Mouse (Mus musculus) kidney, postnatal 10 days (tissue): ENCODE data around the gene 3110001I22Rik.
"Not testable (repeated sequence)": the region's sequence is repeated elsewhere in the genome, so short reads cannot be mapped to it uniquely, and the experiment has no call there.

Source experiments
- DNase-seq: peaks from one replicate; pipeline ENCODE4 v3.0.0; 2021; ENCODE audit warnings: mixed read lengths

3110001I22Rik gene

GRCm38 (mm10) chr16:13671685-13672385 is at the start of gene 3110001I22Rik, which contains the start of gene Bfar:
TSS of gene 3110001I22Rik (plus strand) at chr16:13671929.
TSS of gene Bfar (plus strand) at chr16:13671858.
- DNase-seq: peak; percentile 95

GRCm38 (mm10) chr16:13628345-13628744 is 43.4 kb upstream of the 3110001I22Rik start:
- peak; percentile 20 for DNase-seq

- DNase-seq: not testable (repeated sequence)
These were observed 33.5 kb upstream of the 3110001I22Rik start for GRCm38 (mm10) chr16:13638198-13638597.

DNA sequence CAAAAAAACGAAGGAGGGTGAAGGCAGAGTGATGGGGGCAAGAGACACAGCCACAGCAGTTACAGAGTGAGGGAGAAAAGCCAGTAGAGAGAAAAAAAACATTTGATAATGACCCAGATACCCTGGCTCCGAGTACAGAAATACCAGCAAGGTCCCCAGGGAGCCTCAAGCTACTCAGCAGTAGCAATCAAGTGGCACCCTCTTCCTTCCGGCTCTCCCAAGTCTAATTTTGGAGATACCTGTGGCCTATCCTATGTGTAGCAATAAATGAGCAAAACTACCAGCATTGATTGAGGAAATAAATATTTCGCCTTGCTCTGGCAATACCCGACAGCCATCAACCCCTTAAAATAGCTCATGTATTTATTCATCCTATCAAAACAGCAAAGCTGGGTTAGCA is 32.2 kb upstream of the 3110001I22Rik start:
- DNase-seq: no peak

- peak; percentile 32 for DNase-seq
These were observed 31.7 kb upstream of the 3110001I22Rik start for GRCm38 (mm10) chr16:13640064-13640463.

DNA sequence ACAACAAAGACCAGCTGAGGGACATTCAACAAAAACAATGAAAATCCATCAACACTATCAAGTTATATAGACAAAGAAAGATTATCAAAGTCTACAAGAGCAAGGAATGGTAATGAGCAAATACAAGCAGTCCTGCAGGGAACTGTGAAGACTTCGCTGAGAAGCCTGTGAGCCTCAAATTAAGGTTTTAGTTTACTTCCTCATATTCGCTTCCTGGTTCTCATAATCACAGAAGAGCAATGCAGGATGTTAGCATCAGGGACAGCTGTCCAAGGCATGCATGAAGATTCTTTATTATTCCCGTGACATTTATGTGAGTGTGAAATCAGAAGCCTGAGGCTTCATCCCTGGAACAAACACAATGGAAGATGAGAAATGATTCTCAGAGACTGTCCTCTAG is 27.3 kb upstream of the 3110001I22Rik start:
- DNase-seq: no peak

- DNase-seq: no peak
These were observed 25.8 kb upstream of the 3110001I22Rik start for GRCm38 (mm10) chr16:13645930-13646329.

- DNase-seq: no peak
These were observed 12.8 kb upstream of the 3110001I22Rik start for GRCm38 (mm10) chr16:13658886-13659285.

DNA sequence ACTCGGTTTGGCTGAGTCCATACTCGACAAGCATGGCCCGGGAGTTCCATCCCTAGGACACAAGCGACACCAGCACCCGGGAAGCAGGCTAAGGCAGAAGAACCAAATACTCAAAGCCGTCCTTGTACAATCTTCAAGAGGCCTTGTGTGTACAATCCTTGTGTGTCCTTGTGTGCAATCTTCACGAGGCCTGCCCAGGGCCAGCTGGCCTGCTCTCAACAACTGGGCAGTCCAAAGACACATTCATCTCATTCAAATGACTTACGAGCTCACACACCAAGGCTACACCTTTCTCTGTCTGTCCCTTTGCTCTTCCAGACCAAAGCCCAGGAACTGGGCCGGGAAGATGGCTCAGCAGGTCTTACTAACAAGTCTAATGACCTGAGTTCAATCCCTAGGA is 11.0 kb upstream of the 3110001I22Rik start:
- no peak for DNase-seq

DNA sequence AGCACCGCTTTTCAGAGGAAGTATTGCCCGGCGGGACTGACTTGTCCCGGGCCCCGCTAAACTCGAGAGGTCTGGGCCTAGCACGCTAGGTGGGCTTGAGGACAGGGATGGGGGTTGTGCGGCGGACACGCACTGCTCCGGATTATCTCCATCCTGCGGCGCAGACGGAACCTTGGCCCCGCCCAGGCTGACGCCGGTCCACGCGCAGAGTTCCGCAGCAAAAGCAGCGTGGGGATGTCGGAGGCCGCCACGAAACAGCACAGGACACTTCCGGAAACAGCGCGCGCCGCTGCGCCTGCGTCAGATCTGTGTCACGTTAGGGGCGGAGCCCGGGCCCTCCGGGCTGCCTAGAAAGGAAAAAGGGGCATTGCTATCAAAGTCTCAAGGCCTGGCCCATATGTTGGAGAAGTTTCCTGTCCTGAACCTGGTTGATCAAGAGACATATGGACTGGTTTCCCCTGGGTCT is 3.8 kb upstream of the 3110001I22Rik start, which contains the start of gene Parn:
TSS of gene Parn (minus strand) at position 293 of the 466 bp plus-strand sequence.
- peak; percentile 96 for DNase-seq

DNA sequence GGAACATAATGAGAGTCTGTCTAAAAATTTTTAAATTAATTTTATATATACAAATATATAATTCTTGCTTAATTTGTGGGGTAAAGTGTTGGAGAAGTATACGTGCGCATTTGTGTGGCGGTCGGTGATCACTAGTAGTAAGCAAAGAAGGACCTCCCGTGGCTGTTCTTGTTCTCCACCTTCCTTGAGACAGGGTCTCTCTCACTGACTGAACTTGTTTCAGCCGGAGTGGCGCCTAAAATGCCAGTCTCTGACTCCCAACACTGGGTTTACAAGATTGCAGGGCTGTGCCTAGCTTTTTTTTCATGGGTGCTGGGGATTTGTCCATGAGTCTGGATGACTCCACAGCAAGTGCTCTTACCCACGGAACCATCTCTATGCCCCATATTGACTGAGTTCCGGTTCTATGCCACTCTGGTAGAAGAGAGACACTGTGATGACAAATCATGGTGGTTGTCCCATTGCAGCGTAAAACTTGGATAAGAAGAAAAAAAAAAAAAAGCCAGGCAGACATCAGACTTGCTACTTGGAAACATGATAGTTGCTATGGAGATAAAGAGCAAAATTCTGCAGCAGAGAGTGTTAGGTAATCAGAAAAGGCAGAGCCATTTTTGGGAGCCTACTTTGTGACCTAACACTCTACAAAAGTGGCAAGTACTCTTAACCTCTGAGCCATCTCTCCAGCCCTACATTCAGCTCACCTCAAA is 3.2 kb upstream of the 3110001I22Rik start:
- no peak for DNase-seq

DNA sequence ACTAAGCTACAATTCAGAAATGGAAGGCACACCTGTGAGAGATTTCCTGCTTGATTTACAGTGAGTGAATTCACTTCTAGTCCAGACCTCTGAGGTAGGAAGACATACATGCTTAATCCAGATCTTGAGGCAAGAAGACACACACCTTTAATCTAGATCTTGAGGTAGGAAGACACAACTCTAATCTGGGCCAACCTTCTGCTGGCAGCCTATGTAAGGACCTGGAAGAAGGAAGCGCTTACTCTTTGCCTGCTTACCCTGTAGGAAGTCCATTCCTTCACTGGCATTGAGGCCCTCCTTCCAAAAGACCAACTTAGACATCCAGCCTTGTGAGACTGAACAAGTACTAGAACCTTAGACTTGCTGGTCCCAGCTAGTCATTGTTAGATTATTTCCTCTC is 2.4 kb upstream of the 3110001I22Rik start:
- DNase-seq: no peak

DNA sequence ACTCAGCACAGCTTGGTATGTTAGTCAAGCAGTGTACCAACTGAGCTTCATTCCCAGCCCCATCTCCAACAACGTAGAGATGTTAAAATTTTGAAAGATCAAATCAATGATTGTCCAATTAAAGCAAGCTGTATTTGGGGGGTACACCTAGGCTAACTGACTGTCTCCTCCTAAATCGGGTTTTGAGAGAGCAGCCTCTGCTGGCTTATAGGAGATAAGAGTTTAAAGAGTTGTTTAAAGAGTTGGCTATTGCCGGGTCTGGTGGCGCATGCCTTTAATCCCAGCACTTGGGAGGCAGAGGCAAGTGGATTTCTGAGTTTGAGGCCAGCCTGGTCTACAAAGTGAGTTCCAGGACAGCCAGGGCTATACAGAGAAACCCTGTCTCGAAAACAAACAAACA is 833 bp upstream of the 3110001I22Rik start:
- DNase-seq: not testable (repeated sequence)

- DNase-seq: peak; percentile 77
These were observed 713 bp downstream of the 3110001I22Rik start for GRCm38 (mm10) chr16:13672386-13672898.

DNA sequence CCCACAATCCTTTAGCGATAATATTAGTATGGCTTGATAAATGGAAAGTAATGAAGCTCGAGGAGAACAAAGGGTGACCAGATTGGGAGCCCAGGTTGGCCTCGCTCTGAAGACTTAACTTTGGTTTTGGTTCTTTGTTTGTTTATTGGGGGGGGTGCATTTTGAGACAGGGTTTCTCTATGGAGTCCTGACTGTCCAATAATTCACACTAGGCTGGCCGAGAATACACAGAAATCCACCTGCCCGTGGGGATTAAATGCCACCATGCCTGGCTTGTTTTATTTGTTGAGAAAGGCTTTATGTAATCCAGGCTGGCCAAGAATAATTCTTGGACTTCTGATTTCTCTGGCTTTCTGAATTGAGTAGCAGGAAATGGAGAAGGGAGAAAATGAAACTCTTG is 1.4 kb downstream of the 3110001I22Rik start:
- no peak for DNase-seq

GRCm38 (mm10) chr16:13674511-13674910 is 2.8 kb downstream of the 3110001I22Rik start:
- no peak for DNase-seq

GRCm38 (mm10) chr16:13678601-13679319 is 7.0 kb downstream of the 3110001I22Rik start:
- no peak for DNase-seq

GRCm38 (mm10) chr16:13698998-13699397 is 27.3 kb downstream of the 3110001I22Rik start:
- DNase-seq: no peak

GRCm38 (mm10) chr16:13702184-13702583 is 30.5 kb downstream of the 3110001I22Rik start:
- DNase-seq: peak; percentile 31

- DNase-seq: no peak
These were observed 32.9 kb downstream of the 3110001I22Rik start for GRCm38 (mm10) chr16:13704676-13705075.

- DNase-seq: no peak
These were observed 43.2 kb downstream of the 3110001I22Rik start for GRCm38 (mm10) chr16:13714910-13715309.

- no peak for DNase-seq
These were observed 45.3 kb downstream of the 3110001I22Rik start for GRCm38 (mm10) chr16:13716821-13717553.
